Mouse (Mus musculus): Measurements from ENCODE around the gene Jchain. TPM values are rescaled to one million over a fixed set of nuclear protein-coding genes. Genes with fewer than 3 reads are reported as not detected.

Gene Jchain
- polyA plus RNA-seq, 1 experiment, result not detected

- no peak overlapping the region for H3ac ChIP-seq (ENCODE audit: control insufficient read depth, insufficient read length, low read depth)
- H3K79me3 ChIP-seq (ENCODE audit: low read depth), result no peaks in the 10 kb centered on the region
- no peaks in the 10 kb centered on the region for H3K27me3 ChIP-seq (ENCODE audit: control insufficient read depth, insufficient read depth, insufficient read length)
- no peak for TF ChIP-seq MYOG (IDR thresholded peaks at IDR 0.05; ENCODE audit: control insufficient read depth, extremely low read depth, insufficient read length)
- TF ChIP-seq MAX (IDR thresholded peaks at IDR 0.05), result no peak
- no peak overlapping the region for H3K4me3 ChIP-seq (ENCODE audit: insufficient read depth, poor library complexity, severe bottlenecking)
- no peaks in the 10 kb centered on the region for H3K36me3 ChIP-seq (ENCODE audit: control insufficient read depth, insufficient read depth)
- H3K79me2 ChIP-seq (ENCODE audit: control insufficient read depth, insufficient read depth), result no peaks in the 10 kb centered on the region
Measured at GRCm38 (mm10) chr5:88499781-88500180, 27.9 kb downstream of the Jchain start.

GRCm38 (mm10) chr5:88491111-88491510 lies 36.6 kb downstream of the Jchain start:
- no peak overlapping the region for H3K4me3 ChIP-seq (ENCODE audit: insufficient read depth, poor library complexity, severe bottlenecking)
- no peak for TF ChIP-seq MYOD1 (IDR thresholded peaks at IDR 0.05; ENCODE audit: control insufficient read depth, insufficient read length, low read depth)
- TF ChIP-seq MYOG (IDR thresholded peaks at IDR 0.05; ENCODE audit: control insufficient read depth, extremely low read depth, insufficient read length), result no peak
- no peak for TF ChIP-seq USF1 (IDR thresholded peaks at IDR 0.05; ENCODE audit: low read depth)
- no peak for TF ChIP-seq MAX (IDR thresholded peaks at IDR 0.05)
- TF ChIP-seq CTCF (IDR thresholded peaks at IDR 0.05; ENCODE audit: control insufficient read depth, insufficient read depth, insufficient read length), result no peak
- TF ChIP-seq FOSL1 (IDR thresholded peaks at IDR 0.05; ENCODE audit: insufficient read depth, low read length, poor library complexity, severe bottlenecking), result no peak
- no peak for TF ChIP-seq CEBPB (IDR thresholded peaks at IDR 0.05; ENCODE audit: low read depth)
- no peaks in the 10 kb centered on the region for H3K27me3 ChIP-seq (ENCODE audit: control insufficient read depth, insufficient read depth, insufficient read length)
- H3ac ChIP-seq (ENCODE audit: control insufficient read depth, insufficient read length, low read depth), result no peak overlapping the region
- no peaks in the 10 kb centered on the region for H3K79me3 ChIP-seq (ENCODE audit: low read depth)
- H3K79me2 ChIP-seq (ENCODE audit: control insufficient read depth, insufficient read depth), result no peaks in the 10 kb centered on the region
- H3K36me3 ChIP-seq (ENCODE audit: control insufficient read depth, insufficient read depth), result no peaks in the 10 kb centered on the region

DNA sequence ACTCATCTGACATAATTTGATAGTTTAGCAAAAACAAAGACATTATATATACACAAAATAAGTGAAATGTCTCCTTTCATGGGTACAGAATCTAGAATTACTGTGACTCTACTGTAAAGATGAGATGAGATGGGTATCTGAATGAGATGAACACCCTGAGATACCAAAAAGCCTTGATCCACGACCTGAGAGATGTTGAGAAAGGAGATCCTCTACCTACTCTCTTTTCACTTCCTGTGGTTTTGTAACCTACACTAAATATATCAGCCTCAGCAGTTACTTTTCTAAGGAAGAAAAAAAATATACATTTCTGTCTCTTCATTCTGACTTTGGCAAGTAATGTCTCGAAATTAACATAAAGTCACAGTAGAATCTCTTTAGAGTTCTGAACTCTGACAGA lies 38.7 kb downstream of the Jchain start:
- H3K79me3 ChIP-seq (ENCODE audit: low read depth), result no peaks in the 10 kb centered on the region
- no peak for TF ChIP-seq MYOD1 (IDR thresholded peaks at IDR 0.05; ENCODE audit: control insufficient read depth, insufficient read length, low read depth)
- H3K36me3 ChIP-seq (ENCODE audit: control insufficient read depth, insufficient read depth), result no peaks in the 10 kb centered on the region
- no peak overlapping the region for H3ac ChIP-seq (ENCODE audit: control insufficient read depth, insufficient read length, low read depth)
- H3K4me3 ChIP-seq (ENCODE audit: insufficient read depth, poor library complexity, severe bottlenecking), result no peak overlapping the region
- no peaks in the 10 kb centered on the region for H3K79me2 ChIP-seq (ENCODE audit: control insufficient read depth, insufficient read depth)
- H3K27me3 ChIP-seq (ENCODE audit: control insufficient read depth, insufficient read depth, insufficient read length), result no peaks in the 10 kb centered on the region

- no peaks in the 10 kb centered on the region for H3K36me3 ChIP-seq (ENCODE audit: control insufficient read depth, insufficient read depth)
- no peak within 1 kb of the TSS for H3K4me3 ChIP-seq (ENCODE audit: insufficient read depth, poor library complexity, severe bottlenecking)
- H3K79me3 ChIP-seq (ENCODE audit: low read depth), result no peaks in the 10 kb centered on the region
- TF ChIP-seq FOSL1 (IDR thresholded peaks at IDR 0.05; ENCODE audit: insufficient read depth, low read length, poor library complexity, severe bottlenecking) (no peak), MYOG (IDR thresholded peaks at IDR 0.05; ENCODE audit: control insufficient read depth, extremely low read depth, insufficient read length) (no peak), MAX (IDR thresholded peaks at IDR 0.05) (no peak), USF1 (IDR thresholded peaks at IDR 0.05; ENCODE audit: low read depth) (no peak), CEBPB (IDR thresholded peaks at IDR 0.05; ENCODE audit: low read depth) (no peak), CTCF (IDR thresholded peaks at IDR 0.05; ENCODE audit: control insufficient read depth, insufficient read depth, insufficient read length) (no peak)
- H3K79me2 ChIP-seq (ENCODE audit: control insufficient read depth, insufficient read depth), result no peaks in the 10 kb centered on the region
- no peaks in the 10 kb centered on the region for H3K27me3 ChIP-seq (ENCODE audit: control insufficient read depth, insufficient read depth, insufficient read length)
- H3ac ChIP-seq (ENCODE audit: control insufficient read depth, insufficient read length, low read depth), result no peak within 1 kb of the TSS
Measured at GRCm38 (mm10) chr5:88487675-88488074, 40.0 kb downstream of the Jchain start, which contains the start of gene Enam. Gene Enam, plus strand, starts transcription at chr5:88487975.

Other genes starting within 250 kb of the Jchain start
- gene Prol1, start 210.6 kb downstream of the Jchain start, polyA plus RNA-seq (2012; fragmentation: generic; extraction: Trizol), result not detected
- gene Amtn, start 151.8 kb downstream of the Jchain start, polyA plus RNA-seq (2012; fragmentation: generic; extraction: Trizol), result not detected
- not detected for gene Ambn, start 71.9 kb downstream of the Jchain start, polyA plus RNA-seq (2012; fragmentation: generic; extraction: Trizol)
- gene Enam, start 39.9 kb downstream of the Jchain start, polyA plus RNA-seq (2012; fragmentation: generic; extraction: Trizol), result not detected
- gene Utp3, start 26.6 kb upstream of the Jchain start, polyA plus RNA-seq (2012; fragmentation: generic; extraction: Trizol), result 43.7 TPM
- 3.5 TPM for gene Rufy3, start 37.1 kb upstream of the Jchain start, polyA plus RNA-seq (2012; fragmentation: generic; extraction: Trizol)
- 30.2 TPM for gene Grsf1, start 148.3 kb upstream of the Jchain start, polyA plus RNA-seq (2012; fragmentation: generic; extraction: Trizol)
- 5.5 TPM for gene Mob1b, start 193.0 kb upstream of the Jchain start, polyA plus RNA-seq (2012; fragmentation: generic; extraction: Trizol)
- gene Dck, start 237.1 kb upstream of the Jchain start, polyA plus RNA-seq (2012; fragmentation: generic; extraction: Trizol), result 14.1 TPM